Mouse (Mus musculus): ENCODE measurements around the gene Adk.

DNA sequence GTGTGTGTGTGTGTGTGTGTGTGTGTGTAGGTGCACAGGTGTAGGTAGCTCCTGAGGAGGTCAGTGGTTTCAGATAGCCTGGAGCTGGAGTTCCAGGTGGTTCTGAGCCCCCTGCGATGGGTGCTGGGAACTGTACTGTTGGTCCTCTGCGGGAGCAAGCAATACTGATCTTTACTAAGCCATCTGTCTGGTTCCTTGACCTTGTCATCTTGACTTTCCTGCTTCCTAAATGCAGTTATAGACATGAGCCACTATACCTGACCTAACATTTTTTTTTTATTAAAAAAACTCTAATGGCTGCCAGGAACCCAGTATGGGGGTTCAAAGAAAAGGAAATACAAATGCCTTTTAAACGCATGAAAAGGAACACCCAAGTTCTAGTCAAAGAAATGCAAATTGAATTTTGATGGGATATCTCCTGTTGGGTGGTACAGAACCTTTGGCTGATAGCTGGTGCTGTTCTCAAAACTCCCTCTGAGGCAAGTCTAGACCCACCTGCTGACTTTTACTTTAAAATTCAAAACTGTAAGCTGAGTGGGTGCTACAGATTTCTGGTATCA is 433.7 kb downstream of the Adk start:
- TF ChIP-seq CTCF (IDR thresholded peaks at IDR 0.05; ENCODE audit: borderline replicate concordance, insufficient read depth, low read depth, low read length) (no peak), POLR2A (IDR thresholded peaks at IDR 0.05; ENCODE audit: borderline replicate concordance, insufficient read depth, low read length) (no peak)
